Mouse (Mus musculus): ENCODE measurements at regions not wholly inside any gene's neighbourhood (a gene's known extent, or its start where the extent isn't known, plus 50 kb on each side); places are given as distances from the start of the nearest gene placed in this dataset.
A peak's percentile ranks its signal among the peaks of the same experiment; 100 is the strongest.

DNA sequence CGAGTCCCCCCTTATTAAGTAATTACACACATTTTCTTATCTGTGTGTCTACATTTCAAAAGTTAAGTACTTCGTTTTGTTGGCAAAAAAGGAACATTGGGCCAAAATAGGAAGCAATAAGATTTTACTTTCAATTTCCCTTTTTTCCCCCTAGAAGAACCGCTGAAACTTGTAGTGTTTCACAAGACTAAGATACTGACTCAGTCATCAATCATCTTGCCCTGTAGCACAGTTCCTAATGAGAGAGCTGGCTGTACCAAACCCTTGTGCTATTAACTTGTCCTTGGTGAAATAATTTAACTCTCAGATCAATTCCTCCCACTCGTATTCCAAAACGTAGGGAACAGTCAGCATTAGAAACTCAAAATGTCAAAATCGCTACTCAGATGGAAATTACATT, 66.6 kb upstream of the Rap2b start:
- Histone ChIP-seq H3K4me3 (ENCODE audit: low read length) (no peak overlapping the region), H3K27ac (ENCODE audit: low read length) (no peak overlapping the region), H3K27me3 (replicated peaks; ENCODE audit: control insufficient read depth, insufficient read depth, low read length) (no peaks in the 10 kb centered on the region), H3K9me3 (ENCODE audit: control insufficient read depth, low read length) (no peaks in the 10 kb centered on the region), H3K4me1 (ENCODE audit: control insufficient read depth, insufficient read depth, low read length) (no peaks in the 10 kb centered on the region), H3K4me2 (ENCODE audit: low read depth, low read length) (no peak overlapping the region), H3K9ac (ENCODE audit: low read depth, low read length) (no peak overlapping the region), H3K36me3 (ENCODE audit: control insufficient read depth, insufficient read depth, low read length) (no peaks in the 10 kb centered on the region)
- ATAC-seq, result no peak
- WGBS, result 75% methylated on average over 6 of the region's 6 CpGs

DNA sequence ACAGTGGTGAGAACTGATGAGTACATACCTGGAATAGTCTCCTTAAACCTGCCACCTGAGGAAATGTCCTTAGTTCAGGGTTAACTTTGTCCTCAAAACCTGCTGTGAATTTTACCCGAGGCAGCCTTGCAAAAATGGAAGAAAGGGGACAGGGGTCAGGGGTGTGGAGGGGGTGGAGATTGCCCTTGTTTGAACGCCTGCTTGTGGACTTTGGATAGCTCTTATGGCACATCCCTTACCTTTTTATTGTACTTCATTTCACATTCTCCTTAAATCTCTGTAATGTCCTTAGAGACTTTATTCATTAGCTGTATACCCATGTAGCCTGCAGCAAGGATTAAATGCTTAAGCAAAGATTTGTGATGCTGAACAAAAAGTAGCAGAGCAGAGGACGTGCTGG, 64.1 kb upstream of the Rap2b start:
- H3K4me1 ChIP-seq (ENCODE audit: control insufficient read depth, insufficient read depth, low read length), result no peaks in the 10 kb centered on the region
- no peaks in the 10 kb centered on the region for H3K9me3 ChIP-seq (ENCODE audit: control insufficient read depth, low read length)
- H3K27me3 ChIP-seq (replicated peaks; ENCODE audit: control insufficient read depth, insufficient read depth, low read length), result no peaks in the 10 kb centered on the region
- no peak overlapping the region for H3K9ac ChIP-seq (ENCODE audit: low read depth, low read length)
- no peak overlapping the region for H3K4me2 ChIP-seq (ENCODE audit: low read depth, low read length)
- H3K4me3 ChIP-seq (ENCODE audit: low read length), result no peak overlapping the region
- 50% methylated on average over 3 of the region's 3 CpGs for WGBS
- ATAC-seq, result peak; percentile 81
- no peaks in the 10 kb centered on the region for H3K36me3 ChIP-seq (ENCODE audit: control insufficient read depth, insufficient read depth, low read length)
- no peak overlapping the region for H3K27ac ChIP-seq (ENCODE audit: low read length)

DNA sequence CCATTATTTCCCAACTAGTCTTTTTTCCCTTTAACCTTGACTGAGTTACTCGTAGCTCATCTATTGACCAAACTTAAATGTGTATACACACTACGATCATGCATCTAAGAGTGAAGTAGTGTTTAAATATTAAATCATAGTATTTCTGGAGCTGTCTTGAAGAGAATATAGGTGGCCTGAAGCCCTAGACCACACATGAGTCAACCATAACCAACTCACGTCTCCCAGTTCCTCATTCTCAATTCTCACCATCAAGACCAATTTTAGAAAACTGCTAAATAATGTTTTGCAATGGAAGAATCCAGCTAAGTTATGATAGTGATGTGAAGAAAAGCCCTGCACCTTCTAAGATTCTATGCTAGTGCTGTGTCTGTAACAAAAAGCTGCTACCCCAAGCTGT, 59.2 kb upstream of the Rap2b start:
- Histone ChIP-seq H3K36me3 (ENCODE audit: control insufficient read depth, insufficient read depth, low read length) (no peaks in the 10 kb centered on the region), H3K4me2 (ENCODE audit: low read depth, low read length) (no peak overlapping the region), H3K9ac (ENCODE audit: low read depth, low read length) (no peak overlapping the region), H3K27ac (ENCODE audit: low read length) (no peak overlapping the region), H3K4me3 (ENCODE audit: low read length) (no peak overlapping the region), H3K9me3 (ENCODE audit: control insufficient read depth, low read length) (no peaks in the 10 kb centered on the region), H3K27me3 (replicated peaks; ENCODE audit: control insufficient read depth, insufficient read depth, low read length) (no peaks in the 10 kb centered on the region), H3K4me1 (ENCODE audit: control insufficient read depth, insufficient read depth, low read length) (no peaks in the 10 kb centered on the region)
- no peak for ATAC-seq
- WGBS, result 82% methylated on average over 3 of the region's 3 CpGs

DNA sequence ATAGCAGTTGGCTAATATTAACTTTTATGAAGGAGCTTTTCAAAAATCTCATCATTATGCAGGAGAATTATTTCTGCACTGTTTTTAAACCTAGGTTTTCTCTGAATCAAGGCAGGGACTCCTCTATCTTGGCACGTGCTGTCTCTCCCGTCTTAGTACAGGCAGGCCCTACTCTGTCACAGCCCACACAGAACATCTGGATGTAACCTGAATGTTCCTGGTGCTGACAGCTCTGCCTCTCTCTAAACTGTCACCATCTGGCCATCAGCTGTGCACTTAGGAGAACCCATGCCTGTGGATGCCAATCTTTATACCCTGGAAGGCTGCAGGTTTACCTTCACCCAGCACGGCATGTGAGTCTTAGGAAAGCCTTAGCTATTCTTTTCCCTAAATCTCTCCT, 58.0 kb upstream of the Rap2b start:
- H3K4me1 ChIP-seq (ENCODE audit: control insufficient read depth, insufficient read depth, low read length), result no peaks in the 10 kb centered on the region
- H3K27me3 ChIP-seq (replicated peaks; ENCODE audit: control insufficient read depth, insufficient read depth, low read length), result no peaks in the 10 kb centered on the region
- no peak overlapping the region for H3K9ac ChIP-seq (ENCODE audit: low read depth, low read length)
- H3K9me3 ChIP-seq (ENCODE audit: control insufficient read depth, low read length), result no peaks in the 10 kb centered on the region
- WGBS, result 72% methylated on average over 3 of the region's 3 CpGs
- H3K27ac ChIP-seq (ENCODE audit: low read length), result no peak overlapping the region
- H3K36me3 ChIP-seq (ENCODE audit: control insufficient read depth, insufficient read depth, low read length), result no peaks in the 10 kb centered on the region
- ATAC-seq, result no peak
- H3K4me3 ChIP-seq (ENCODE audit: low read length), result no peak overlapping the region
- H3K4me2 ChIP-seq (ENCODE audit: low read depth, low read length), result no peak overlapping the region

DNA sequence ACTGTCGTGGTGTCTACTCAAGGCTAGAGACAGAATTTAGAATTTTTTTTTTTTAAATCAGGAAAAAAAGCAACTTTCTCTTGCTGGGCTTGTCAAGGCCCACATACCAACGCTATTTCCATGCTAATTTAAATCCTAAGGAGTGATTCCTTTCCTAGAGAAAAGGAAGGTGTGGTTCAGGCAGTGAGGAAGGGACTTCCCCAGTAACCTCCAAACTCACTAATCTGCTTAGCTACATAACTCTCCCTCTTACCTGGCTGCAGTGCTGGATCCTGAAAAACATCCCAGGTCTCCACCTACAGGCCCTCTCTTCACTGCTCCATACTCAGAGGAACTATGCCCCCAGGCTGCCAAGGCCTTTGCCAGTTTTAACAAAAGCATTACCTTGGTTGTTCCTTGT, 55.1 kb upstream of the Rap2b start:
- Histone ChIP-seq H3K9me3 (ENCODE audit: control insufficient read depth, low read length) (no peaks in the 10 kb centered on the region), H3K36me3 (ENCODE audit: control insufficient read depth, insufficient read depth, low read length) (no peaks in the 10 kb centered on the region), H3K4me2 (ENCODE audit: low read depth, low read length) (no peak overlapping the region), H3K4me3 (ENCODE audit: low read length) (no peak overlapping the region), H3K27ac (ENCODE audit: low read length) (no peak overlapping the region), H3K4me1 (ENCODE audit: control insufficient read depth, insufficient read depth, low read length) (no peaks in the 10 kb centered on the region), H3K27me3 (replicated peaks; ENCODE audit: control insufficient read depth, insufficient read depth, low read length) (no peaks in the 10 kb centered on the region), H3K9ac (ENCODE audit: low read depth, low read length) (no peak overlapping the region)
- 61% methylated on average over 2 of the region's 2 CpGs for WGBS
- no peak for ATAC-seq

- no peak overlapping the region for H3K27ac ChIP-seq (ENCODE audit: low read length)
- no peaks in the 10 kb centered on the region for H3K4me1 ChIP-seq (ENCODE audit: control insufficient read depth, insufficient read depth, low read length)
- H3K4me3 ChIP-seq (ENCODE audit: low read length), result no peak overlapping the region
- no peak overlapping the region for H3K9ac ChIP-seq (ENCODE audit: low read depth, low read length)
- no peaks in the 10 kb centered on the region for H3K27me3 ChIP-seq (replicated peaks; ENCODE audit: control insufficient read depth, insufficient read depth, low read length)
- 81% methylated on average over 2 of the region's 2 CpGs for WGBS
- no peak overlapping the region for H3K4me2 ChIP-seq (ENCODE audit: low read depth, low read length)
- H3K9me3 ChIP-seq (ENCODE audit: control insufficient read depth, low read length), result no peaks in the 10 kb centered on the region
- no peak for ATAC-seq
- H3K36me3 ChIP-seq (ENCODE audit: control insufficient read depth, insufficient read depth, low read length), result no peaks in the 10 kb centered on the region
Measured at GRCm38 (mm10) chr3:61308764-61309163, 52.7 kb upstream of the Rap2b start.

DNA sequence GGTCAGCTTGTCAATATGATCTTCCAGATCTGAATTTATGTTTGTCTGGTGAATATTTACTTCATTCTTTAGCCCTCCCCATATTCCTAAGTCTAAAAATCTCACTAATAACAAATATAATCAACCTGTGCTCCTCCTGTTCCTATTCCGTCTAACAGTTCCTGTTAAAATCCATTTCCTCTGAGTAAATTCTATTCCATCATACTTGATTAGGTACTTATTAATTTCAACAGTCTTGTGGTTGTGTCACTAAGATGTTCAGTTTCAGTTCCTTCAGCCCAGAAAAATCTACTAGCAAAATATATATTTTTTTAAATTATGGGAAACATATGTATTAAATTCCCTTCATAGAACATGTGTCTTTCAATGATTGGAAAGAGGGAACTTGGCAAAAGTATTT, 52.2 kb upstream of the Rap2b start:
- Histone ChIP-seq H3K4me1 (ENCODE audit: control insufficient read depth, insufficient read depth, low read length) (no peaks in the 10 kb centered on the region), H3K9me3 (ENCODE audit: control insufficient read depth, low read length) (no peaks in the 10 kb centered on the region), H3K4me3 (ENCODE audit: low read length) (no peak overlapping the region), H3K27ac (ENCODE audit: low read length) (no peak overlapping the region), H3K4me2 (ENCODE audit: low read depth, low read length) (no peak overlapping the region), H3K27me3 (replicated peaks; ENCODE audit: control insufficient read depth, insufficient read depth, low read length) (no peaks in the 10 kb centered on the region), H3K9ac (ENCODE audit: low read depth, low read length) (no peak overlapping the region), H3K36me3 (ENCODE audit: control insufficient read depth, insufficient read depth, low read length) (no peaks in the 10 kb centered on the region)
- ATAC-seq, result no peak
- 95% methylated on average over 1 of the region's 1 CpGs for WGBS
